Mouse (Mus musculus): ENCODE measurements around the gene Rbm33. TPM values are rescaled to one million over a fixed set of nuclear protein-coding genes. Genes with fewer than 3 reads are reported as not detected.

Rbm33 gene
- 10 to 100 TPM; 33.7 to 39.7 TPM for total RNA-seq (2021)
- long read RNA-seq, experiment 1, transcript Rbm33-201 (7 exons, 3,955 nt), result major isoform, 13 of 26 reads
- long read RNA-seq, experiment 1, partial matches to known transcripts, result 6 of 26 reads
- long read RNA-seq, experiment 1, other reads (novel, unspliced or antisense), result 4 of 26 reads
- long read RNA-seq, experiment 2, transcript Rbm33-201 (7 exons, 3,955 nt), result major isoform, 9 of 29 reads
- long read RNA-seq, experiment 2, partial matches to known transcripts, result 14 of 29 reads
- long read RNA-seq, experiment 2, other reads (novel, unspliced or antisense), result 4 of 29 reads

DNA sequence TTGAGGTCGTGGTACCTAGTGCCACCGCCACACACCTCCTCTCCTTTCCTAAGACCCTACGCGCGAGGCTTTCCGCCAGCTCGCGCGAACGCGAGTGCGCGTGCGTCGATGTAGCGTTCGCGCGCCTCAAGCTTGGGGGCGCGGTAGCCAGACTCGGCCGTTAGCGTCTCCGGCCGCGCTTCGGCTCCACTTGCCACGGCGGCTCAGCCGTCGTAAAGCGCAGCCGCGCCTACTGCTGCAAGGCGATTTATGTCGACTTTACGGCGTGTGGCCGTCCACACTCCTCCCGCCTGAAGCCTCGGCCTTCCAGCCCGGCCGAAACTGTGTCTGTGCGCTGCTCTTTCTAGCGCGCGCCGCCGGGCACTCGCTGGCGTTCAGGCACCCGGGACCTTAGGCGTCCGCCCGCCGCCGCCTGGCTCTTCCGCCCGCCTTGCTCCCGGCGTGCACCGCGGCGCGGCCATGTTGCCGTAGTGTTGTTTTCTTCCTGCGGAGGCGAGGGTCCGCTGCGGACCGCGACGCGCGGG lies at the start of gene Rbm33:
Gene Rbm33 (plus strand): TSS at position 400 of the 524 bp plus-strand sequence.
- peak; percentile 88 to 89 for DNase-seq
- intact Hi-C loops (cut with DNase I), result no loop called here

DNA sequence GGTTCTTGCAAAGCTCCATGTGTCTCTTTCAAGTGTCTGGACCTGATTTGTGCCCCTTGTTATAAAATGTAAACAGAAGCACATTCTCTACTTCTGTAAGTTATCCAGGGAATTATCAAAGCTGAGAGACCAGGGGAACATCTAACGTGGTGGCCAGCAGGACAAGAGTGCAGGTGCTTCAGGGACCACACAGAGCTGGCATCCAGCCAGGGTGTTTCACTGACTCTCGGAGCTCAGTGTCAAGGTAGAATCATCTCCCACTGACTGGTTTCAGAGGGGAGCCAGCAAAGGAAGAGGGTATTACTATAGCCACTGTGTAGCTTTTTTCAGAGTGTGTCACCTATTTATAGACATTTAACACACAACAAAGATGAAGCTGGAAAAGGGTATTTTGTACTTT lies 49.3 kb upstream of the Rbm33 start:
- intact Hi-C loops (cut with DNase I), result no loop called here
- DNase-seq, result no peak

DNA sequence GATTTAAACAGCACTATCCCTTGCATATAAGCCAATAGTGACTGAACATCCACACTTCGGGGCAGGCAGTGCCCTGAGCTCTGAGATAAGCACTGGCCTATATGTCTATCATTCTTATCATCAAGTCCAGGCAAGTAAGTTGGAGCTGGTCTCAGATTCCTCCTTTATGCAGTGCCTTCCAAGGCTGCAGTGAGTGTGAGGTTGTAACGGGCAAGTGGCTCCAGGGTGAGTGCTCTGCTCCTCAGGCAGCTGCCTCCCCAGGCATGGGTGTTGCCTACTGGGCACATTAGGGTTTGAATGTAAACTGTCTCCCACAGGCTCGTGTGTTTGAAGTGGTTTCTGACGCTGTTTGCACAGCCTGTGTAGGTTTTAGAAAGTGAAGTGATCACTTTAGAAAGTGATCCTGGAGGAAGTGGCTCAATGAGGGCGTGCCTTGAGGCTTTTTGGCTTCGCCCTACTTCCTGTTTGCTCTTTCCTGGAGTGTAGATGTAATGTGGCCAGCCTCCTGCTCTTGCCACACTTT lies 47.4 kb upstream of the Rbm33 start:
- no peak for DNase-seq
- intact Hi-C loops (cut with DNase I), result no loop called here

DNA sequence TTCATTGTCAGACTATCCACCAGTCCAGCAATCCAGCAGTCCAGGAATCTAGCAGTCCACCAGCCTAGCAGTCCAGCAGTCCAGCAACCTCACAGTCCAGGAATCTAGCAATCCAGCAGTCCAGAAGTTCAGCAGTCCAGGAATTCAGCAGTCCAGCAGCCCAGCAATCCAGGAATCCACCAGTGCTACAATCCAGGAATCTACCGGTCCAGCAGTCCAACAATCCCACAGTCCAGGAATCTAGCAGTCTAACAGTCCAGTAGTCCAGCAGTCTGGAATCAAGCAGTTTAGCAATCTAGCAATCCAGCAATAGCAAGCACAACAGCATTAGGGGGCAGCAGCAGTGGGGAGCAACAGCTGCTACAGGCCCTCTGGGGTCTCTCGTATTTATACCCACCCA lies 44.1 kb upstream of the Rbm33 start:
- no peak for DNase-seq
- intact Hi-C loops (cut with DNase I), result no loop called here

DNA sequence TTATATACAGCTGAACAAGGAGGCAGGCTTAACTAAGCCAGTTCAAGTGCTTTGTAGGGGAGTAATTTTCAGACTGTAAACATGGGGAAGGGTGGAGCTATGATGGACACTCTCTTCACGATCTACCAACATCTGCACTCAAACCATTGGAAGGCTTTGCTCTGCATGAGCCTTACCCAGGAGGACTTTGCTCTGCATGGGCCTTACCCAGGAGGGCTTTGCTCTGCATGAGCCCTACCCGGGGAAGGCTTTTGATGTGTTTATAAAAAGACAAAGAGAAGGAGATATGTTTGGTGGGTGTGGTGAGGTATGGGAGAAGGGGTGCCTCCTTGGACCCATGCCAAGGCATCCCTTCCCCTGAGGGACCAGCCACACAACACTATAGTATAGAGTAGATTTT lies 39.6 kb upstream of the Rbm33 start:
- intact Hi-C loops (cut with DNase I), result no loop called here
- no peak for DNase-seq

DNA sequence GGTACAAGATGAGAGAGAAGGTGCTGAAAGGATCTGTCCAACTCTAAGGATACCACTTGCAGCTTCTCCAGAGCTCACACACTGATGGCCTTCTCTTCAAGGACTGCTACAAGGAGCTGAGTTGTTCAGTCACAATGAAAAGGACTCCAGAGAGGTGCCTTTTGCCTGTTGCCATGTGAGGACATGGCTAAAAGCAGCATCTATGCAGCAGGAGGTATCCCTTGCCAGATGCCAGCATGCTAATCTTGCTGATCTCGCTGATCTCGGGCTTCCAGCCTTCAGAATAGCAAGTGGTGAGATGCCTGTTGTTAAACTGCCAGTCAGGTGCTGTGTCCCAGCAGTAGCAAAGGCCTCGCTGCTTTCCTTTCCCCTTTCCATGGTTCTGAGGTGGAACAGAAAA lies 27.8 kb upstream of the Rbm33 start:
- intact Hi-C loops (cut with DNase I), result no loop called here
- no peak for DNase-seq

DNA sequence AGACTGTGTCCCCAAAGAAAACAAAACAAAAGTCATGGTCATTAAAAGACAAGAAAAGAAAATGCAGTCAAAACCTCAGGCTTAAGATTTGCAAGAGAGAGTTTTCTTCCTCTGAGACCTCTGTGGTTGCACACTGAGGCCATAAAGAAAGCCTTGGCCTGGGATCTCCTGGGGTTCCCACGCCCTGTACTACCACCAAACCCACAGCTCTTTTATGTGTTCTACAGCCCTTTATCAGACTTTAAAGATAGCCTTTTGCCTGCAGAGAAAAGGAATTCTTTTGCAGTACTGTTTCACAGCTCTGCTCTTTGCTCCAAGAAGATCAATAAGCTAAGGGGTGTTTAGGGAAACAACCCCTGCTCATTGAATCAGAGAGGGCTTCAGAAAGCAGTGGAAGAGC lies 26.3 kb upstream of the Rbm33 start:
- no peak for DNase-seq
- intact Hi-C loops (cut with DNase I), result no loop called here

DNA sequence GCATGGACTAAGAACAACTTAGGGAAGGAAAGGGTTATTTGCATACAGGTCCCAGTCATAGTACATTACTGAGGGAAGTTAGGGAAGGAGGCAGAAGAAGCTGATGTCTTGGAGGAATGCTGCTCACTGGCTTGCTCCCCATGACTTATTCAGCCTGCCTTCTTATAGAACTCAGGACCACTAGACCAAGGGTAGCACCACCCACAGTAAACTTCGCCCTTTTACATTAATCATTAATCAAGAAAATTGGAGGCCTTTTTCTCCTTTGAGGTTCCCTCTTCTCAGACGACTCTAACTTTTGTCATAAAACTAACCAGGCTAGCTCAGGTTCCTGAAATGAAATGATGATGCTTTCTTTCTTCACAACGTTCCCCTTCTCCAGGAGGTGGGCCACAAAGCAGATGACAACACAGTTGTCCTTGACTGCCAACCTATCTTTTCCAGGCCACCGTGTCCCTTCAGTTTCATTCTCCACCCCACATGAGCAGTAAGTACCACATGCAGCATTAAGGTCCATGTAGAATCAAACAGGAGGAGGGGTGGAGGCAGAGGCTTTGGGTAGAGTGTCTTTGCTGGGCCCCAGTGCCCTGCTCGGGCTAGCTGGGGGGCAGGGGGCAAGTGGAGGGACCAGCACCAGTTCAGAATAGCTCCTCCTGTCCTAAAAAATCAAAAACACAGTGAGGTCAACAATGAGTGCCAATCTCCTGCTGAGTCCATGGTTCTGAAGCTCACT lies 25.6 kb upstream of the Rbm33 start:
- intact Hi-C loops (cut with DNase I), result no loop called here

DNA sequence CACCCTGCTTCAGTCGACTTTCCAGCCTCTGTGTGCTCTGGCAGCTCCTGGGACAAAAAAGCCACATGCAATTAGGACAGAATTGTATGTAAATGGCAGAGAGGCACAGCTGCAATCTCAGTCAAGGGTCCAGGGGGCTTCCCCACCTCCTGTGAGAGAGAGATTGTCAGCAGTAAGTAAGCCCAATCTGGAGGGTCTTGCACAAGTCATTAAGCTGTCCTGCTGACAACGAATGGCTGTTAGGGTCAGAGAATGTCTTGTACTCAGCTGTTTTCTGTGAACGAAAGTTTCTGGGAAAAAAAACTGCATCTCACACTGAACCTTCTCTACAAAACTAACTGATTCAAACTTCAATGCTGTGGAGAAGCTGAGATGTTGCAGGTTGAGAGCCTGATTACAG lies 24.6 kb upstream of the Rbm33 start:
- no peak for DNase-seq
- intact Hi-C loops (cut with DNase I), result no loop called here

More for the DNA sequence above, 25.6 kb upstream of the Rbm33 start:
- no peak for DNase-seq

DNA sequence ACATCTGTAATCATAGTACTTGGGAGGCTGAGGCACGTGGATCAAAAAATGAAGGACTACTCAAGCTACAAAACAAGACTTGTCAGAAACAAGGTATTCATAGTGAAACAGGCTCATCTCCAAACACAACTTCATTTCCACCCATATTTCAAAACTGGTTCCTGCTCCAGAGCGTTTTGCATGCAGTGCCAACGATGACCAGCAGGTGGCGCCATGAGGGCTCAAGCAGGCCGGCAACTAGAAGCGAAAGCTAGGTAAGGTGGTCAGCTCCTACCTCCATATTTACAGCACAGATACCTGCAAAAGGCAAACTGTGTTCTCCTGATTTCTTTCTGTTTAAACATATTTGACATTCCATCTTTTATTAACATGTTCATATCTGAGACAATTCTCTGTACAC lies 22.9 kb upstream of the Rbm33 start:
- DNase-seq, result peak; percentile 86 to 93
- intact Hi-C loops (cut with DNase I), result loop anchor here (1.0 kb wide), 1 partner anchor 94 kb away; no protein-coding TSS in a partner anchor

DNA sequence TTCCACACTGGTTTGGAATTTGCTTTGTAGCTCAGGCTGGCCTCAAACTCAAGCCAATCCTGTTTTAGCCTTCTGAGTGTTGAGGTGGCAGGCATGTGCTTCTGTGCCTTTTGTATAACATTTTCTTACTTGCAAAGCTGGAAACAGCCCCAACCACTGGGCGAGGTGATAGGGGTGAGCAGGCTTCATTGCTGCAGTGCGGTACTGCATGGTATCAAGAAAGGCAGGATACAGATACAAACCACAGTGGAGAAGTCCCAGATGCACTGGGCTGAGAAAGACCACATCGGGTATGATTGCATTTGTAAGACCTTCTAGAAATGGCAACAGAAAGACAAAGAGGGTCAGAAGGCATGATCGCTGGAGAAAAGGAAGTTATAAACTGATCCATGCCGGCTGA lies 18.8 kb upstream of the Rbm33 start:
- no peak for DNase-seq
- intact Hi-C loops (cut with DNase I), result no loop called here

DNA sequence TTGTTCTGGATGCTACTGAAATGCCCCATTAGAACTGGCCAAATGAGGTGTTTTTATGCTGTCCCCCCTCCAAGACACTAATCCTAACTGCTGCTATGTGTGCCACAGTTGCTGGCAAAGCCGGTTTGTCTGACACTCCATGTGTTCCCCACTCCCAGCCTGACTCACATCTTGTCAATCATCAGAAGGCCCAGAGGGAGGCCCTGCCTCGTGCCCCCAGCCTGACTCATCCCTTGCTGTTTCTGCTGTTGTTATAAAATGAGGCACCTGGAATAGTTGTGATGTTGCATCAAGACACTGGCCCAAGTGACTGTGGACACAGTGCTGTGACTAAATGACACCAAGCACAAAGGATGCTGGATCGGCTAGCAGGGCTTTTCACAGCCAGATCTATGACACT lies 18.2 kb upstream of the Rbm33 start:
- intact Hi-C loops (cut with DNase I), result no loop called here
- DNase-seq, result no peak

DNA sequence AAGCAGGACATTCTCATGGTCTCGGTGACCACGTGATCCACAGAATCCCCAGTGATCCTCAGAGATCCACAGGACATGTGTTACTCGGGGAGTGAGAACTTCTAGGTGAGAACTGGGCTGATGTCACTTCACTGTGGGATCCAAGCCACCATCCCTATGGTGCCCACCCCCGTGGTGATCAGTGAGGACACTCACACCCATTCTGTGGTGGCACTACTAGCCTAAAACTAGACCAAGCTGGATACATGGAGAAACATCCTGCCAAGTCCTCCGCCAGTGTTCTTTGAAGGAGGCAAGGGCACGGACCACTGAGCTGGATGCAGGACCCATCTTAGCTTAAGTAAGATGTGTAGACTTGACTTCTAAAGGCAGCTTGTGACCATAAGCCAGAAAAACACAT lies 17.6 kb upstream of the Rbm33 start:
- no peak for DNase-seq
- intact Hi-C loops (cut with DNase I), result no loop called here

DNA sequence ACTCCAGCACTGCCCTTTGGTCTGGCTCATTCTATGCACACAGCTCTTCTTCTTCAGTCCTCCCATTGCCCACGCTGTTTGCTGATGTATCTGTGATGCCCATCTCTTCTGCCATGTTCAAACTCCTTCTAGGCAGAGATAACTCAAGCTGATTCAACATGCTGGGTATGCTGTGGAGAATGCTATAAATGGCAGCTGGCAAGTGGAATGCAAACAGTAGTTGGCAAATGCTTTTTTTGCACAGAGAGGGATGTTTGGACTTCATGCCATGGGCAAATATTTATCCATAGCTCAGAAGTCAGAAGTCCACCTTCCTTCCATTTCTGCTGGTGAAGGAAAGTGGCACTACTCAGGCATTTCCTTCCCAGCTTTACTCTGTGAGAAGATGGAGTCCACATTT lies 14.2 kb upstream of the Rbm33 start:
- intact Hi-C loops (cut with DNase I), result no loop called here
- DNase-seq, result no peak

DNA sequence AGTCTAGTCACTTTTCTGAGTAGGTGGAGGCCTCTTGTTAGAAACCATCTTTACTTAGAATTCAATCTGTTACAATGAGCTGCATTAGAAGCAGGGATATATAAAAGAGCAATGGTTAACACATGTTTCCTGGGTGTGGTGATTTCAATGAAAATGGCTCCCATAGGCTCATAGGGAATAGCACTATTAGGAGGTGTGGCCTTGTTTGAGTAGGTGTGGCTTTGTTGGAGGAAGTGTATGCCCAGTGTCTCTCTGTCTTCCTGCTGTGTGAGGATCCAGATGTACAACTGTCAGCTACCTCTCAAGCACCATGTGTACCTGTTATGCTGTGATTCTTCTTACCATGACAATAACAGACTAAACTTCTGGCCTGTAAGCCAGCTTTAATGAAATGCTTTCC lies 12.4 kb upstream of the Rbm33 start:
- DNase-seq, result no peak
- intact Hi-C loops (cut with DNase I), result no loop called here

DNA sequence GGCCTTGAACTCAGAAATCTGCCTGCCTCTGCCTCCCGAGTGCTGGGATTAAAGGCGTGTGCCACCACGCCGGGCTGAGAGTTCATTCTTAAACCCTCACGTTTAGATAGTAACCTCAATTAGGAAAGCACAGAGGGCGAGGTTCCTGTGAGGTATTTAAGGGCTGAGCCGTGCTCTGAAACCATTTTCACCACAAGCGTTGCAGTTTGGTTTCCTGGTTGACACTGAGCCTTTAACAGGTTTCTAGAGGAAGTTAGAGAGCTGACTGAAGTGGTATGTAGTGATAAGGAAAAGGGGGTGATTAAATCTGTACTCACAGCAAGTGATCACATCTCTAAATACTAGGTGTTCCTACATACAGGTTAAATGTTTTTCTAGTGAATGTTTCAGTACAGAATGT lies 1.4 kb upstream of the Rbm33 start:
- DNase-seq, result no peak
- intact Hi-C loops (cut with DNase I), result no loop called here

DNA sequence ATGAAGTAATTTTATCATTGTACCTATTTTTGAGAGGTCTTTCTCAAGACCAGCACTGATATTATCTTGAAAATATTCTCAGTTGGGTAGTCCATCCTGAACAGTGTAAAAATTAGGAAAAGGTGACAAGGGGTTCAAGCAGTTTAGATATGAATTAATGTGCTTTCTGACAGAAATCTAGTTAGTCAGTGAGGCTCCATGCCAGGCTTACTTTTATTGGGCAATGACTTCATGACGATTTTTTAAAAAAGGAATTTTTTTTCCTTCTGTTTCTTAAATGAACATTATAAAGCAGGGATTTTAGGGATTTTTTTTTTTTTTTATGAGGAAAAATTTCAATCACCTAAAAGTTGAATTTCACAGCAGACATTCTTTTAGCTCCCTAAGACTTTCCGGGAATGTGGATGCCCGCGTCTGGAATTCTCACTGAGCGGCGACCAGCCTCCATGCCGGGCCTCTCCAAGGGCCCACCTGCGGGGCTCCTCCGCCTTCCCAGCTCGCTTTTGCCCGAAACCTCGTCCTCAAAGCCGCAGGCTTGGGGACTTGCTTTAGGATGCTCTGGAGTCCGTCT lies 685 bp upstream of the Rbm33 start:
- no peak for DNase-seq
- intact Hi-C loops (cut with DNase I), result no loop called here

DNA sequence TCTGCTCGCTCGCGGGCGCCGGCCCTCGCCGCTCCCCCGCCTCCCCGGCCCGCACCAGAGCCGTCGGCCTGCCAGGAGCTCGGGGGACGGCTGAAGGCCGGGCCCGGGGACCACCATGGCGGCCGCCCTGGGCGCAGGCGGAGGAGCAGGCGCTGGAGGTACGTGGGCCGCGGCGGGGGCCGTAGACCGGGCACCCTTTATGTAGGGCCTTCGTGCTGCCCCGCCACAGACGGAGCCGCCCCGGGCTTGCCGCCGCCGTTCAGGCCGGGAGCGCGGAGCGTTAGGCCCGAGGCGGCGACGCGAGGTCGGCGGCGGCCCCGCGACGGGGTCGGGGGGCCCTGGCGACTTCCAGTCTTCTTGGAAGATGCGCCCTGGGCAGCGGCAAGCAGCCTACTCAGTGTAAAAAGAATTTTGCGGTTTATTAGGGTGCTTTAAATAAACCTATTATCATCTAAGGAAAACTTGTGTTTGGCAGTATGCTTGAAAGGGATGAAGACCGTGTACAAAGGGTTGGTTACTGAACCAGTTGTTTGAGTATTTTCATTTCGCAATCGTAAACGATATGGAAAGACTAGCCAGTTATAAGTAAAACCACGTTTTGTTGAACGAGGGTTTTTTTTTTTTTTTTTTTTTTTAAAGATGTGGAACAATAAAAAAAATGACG lies 464 bp downstream of the Rbm33 start:
- DNase-seq, result no peak
- intact Hi-C loops (cut with DNase I), result no loop called here

DNA sequence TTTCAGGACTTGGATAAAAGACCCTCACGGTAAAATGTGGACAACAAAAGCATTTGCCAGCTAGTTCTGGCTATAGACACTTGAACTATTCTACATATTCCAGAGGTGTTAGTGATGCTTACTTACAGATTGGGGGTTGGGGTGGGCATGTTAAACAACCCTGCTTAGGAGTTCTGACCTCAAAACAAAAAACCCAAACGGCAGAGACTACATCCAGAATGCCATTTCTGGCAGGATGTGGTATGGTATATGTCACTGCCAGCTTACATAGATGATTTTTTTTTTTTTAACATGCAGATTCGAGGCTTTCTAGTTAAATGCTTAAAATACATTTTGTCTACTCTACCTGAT lies 971 bp downstream of the Rbm33 start:
- intact Hi-C loops (cut with DNase I), result no loop called here
- DNase-seq, result no peak

DNA sequence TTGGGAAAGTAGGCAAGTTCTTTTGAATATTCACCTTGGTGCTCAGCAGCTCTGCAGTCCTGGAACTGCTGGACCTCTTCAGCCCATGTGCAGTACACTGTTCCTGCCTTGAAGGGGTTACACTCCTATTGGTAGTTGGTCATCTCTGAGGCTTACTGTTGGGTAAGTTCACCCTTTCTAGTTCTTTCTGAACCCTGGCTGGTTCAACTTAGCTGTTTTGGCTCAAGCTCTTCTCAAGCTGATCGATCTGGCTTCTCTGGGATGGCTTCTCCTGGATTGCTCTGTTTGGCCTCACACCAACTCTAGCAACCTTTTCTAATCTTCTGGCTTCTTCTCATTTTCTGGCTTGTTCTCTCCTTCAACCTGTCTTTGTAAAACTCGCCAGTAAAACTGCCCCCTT lies 1.8 kb downstream of the Rbm33 start:
- no peak for DNase-seq

DNA sequence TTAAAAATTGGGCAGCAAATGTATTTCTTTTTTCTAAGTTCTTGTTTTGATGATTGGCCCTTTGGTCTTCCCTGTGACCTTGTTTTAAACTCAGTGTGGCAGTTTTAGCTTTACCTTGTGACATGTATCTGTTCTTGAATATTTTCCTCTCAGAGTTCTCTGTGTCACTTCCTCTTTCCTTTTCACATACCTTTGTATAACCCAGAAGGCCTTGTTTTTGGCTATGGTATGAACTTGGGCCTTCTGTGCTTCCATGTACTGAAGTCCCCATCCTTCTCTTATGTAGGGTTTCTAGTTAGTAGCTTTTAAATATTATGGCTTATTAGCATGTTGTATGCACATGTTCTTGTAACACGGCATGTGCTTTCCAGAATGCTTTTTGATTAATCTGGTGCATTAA lies 4.8 kb downstream of the Rbm33 start:
- intact Hi-C loops (cut with DNase I), result no loop called here

More for the DNA sequence above, 1.8 kb downstream of the Rbm33 start:
- intact Hi-C loops (cut with DNase I), result no loop called here

More for the DNA sequence above, 4.8 kb downstream of the Rbm33 start:
- DNase-seq, result no peak

All from heart, postnatal 14 days (tissue).